Mouse (Mus musculus): Measurements from ENCODE around the gene Rhou. TPM values are rescaled to one million over a fixed set of nuclear protein-coding genes. Genes with fewer than 3 reads are reported as not detected.
A peak's percentile ranks its signal among the peaks of the same experiment; 100 is the strongest.
"Not testable (repeated sequence)": the region's sequence is repeated elsewhere in the genome, so short reads cannot be mapped to it uniquely, and the experiment has no call there.

Gene Rhou
- total RNA-seq (2021), result 1 to 10 TPM; 6.3 to 8.9 TPM
- long read RNA-seq, experiment 1, transcript Rhou-201 (3 exons, 3,371 nt), result major isoform, 5 of 6 reads
- long read RNA-seq, experiment 1, partial matches to known transcripts, result 0 of 6 reads
- long read RNA-seq, experiment 1, other reads (novel, unspliced or antisense), result 1 of 6 reads
- long read RNA-seq, experiment 2, transcript Rhou-201 (3 exons, 3,371 nt), result major isoform, 5 of 6 reads
- long read RNA-seq, experiment 2, partial matches to known transcripts, result 0 of 6 reads
- long read RNA-seq, experiment 2, other reads (novel, unspliced or antisense), result 1 of 6 reads

DNA sequence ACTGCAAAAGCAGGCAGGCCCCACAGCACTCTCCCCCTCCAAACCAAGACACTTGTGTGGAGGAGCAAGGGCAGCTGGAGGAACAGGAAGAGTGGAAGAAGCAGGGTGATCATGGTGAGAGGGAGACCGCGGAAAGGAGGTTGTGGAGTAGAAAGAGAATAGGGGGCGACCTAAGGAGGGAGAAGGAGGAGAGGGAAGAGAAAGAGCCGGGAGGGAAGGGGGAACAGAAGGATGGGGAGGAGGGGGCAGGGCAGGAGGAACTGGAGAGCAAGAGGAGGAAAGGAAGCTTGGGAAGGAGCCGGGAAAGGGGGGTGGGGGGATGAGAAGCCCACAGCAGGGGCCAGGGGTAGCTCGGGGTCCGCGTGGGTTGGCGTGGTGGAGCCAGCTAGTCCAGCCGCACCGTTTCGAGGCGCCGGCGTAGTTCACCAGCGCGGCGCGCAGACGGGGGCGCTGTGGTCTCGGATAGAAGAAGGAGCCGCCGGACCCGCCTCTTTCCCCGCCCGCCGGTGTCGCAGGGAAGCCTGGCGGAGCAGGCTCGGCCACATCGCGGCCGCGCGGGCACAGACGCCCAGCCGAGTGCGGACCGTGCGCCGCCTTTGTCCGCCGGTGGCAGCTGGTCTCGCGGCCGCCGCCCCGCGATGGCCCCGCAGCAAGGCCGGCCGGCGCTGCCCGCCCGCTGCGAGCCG, at the start of gene Rhou:
Gene Rhou, plus strand, starts transcription at position 622 of the 686 bp plus-strand sequence.
- peak; percentile 93 to 95 for DNase-seq

DNA sequence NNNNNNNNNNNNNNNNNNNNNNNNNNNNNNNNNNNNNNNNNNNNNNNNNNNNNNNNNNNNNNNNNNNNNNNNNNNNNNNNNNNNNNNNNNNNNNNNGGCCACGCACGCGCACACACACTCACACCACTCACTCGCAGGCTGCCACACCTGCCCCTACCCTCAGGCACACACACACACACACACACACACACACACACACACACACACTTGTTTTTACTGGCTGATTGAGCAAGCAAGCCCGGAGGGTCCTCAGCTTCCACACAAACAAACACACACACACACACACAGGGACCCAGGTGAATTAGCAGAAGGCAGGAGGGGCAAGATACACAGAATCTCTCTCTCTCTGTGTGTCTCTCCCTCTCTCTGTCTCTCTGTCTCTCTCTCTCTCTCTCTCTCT, 41.1 kb upstream of the Rhou start:
- peak; percentile 0 to 6 for DNase-seq

DNA sequence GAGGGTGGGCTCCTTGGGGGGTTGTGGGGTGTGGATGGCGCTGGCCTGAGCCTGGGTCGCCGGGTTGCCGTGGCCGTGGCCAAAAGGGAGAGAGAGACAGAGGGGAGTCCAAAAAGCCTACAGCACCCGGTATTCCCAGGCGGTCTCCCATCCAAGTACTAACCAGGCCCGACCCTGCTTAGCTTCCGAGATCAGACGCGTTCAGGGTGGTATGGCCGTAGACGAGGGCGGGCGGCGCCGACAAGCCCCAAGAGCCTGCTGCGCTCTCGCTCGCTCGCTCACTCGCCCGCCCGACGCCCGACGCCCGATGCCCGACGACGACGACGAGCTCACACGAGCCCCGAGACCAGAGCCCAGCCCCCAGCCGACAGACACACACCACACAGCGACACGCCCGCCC, 30.2 kb upstream of the Rhou start:
- DNase-seq, result not testable (repeated sequence)

DNA sequence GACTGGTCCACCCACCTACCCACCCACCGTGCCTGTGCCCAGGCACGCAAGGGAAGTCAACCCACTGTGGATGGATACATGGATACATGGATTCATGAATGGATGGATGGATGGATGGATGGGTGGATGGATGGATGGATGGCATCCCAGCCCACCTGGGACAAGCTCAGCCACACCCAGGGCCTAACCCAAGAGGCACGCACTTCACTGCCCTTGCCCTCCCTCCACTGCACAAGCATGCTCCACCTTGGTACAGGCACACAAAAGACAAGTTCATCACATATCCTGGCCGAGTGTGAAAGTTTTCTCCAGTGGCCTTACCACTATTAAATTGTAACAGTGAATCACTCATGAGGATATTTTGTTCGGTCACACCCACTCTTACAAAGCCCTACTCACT, 29.5 kb upstream of the Rhou start:
- DNase-seq, result no peak

GRCm38 (mm10) chr8:123624702-123625101, 29.0 kb upstream of the Rhou start:
- no peak for DNase-seq

- DNase-seq, result no peak
Observed at GRCm38 (mm10) chr8:123625717-123626116, 28.0 kb upstream of the Rhou start.

GRCm38 (mm10) chr8:123627410-123628147, 26.1 kb upstream of the Rhou start:
- no peak for DNase-seq

GRCm38 (mm10) chr8:123628253-123628967, 25.3 kb upstream of the Rhou start:
- DNase-seq, result peak; percentile 51 to 81

DNA sequence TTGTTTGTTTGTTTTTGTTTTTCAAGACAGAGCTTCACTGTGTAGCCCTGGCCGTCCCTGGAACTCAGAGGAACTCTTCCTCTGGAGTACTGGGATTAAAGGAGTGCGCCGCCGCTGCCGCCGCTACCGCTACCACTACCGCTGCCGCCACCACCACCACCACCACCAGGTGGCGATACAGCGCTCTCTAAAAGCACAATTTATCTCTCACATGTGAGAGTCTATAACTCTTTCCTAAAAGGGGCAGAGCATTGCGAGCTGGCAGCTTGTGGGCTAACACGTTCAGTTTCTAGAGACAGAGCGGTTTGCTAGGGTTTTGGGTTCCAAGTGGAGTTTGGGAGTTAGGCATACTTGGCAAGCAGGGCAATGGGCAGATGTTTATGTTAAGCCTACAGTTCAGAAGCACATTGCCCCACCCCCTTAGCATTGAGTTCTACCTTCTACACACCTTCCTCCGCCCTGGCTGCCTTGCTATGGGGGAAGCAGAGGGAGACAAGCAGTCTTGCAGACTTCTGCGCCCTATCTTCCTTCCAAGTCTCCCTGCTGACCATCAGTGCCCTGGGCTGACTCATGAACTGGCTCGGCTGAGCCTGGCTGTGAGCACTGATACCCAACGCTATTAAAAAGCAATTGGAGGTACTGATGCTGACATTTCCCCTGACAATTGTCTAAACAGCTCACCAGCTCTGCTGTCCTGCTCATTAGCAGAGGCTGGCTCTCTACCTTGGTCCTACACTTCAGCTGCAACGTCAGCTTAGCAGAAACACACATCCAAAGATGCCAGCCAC, 24.6 kb upstream of the Rhou start:
- peak; percentile 67 to 88 for DNase-seq

DNA sequence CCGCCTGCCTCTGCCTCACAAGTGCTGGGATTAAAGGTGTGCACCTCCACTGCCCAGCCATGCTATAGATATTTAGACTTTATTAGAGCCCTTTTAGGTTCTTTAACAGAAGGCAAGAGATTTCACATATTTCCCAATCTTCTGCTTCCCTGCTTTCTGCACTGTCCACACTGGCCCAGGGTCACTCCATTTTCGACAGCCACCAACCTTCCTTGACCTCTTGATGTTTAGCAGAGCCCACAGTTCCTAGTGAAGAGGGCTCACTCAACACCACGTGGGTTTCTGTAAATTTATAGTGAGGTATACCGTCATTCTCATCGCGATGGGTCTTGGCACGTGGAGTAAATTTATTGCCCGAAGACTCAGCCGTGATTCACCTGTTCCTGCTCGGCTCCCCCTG, 23.7 kb upstream of the Rhou start:
- no peak for DNase-seq

GRCm38 (mm10) chr8:123630841-123631251, 22.9 kb upstream of the Rhou start:
- DNase-seq, result no peak

DNA sequence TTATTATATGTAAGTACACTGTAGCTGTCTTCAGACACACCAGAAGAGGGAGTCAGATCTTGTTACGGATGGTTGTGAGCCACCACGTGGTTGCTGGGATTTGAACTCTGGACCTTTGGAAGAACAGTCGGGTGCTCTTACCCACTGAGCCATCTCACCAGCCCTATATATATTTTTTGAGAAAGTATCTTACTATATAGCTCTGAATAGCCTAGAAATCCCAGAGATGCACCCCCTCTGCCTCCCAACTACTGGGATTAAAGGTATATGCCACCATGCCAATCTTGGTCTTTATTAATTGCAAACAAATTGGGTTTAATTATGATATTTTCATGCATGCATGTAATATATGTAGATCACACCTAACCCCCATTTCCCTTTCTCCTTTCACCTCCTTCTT, 22.0 kb upstream of the Rhou start:
- DNase-seq, result not testable (repeated sequence)

DNA sequence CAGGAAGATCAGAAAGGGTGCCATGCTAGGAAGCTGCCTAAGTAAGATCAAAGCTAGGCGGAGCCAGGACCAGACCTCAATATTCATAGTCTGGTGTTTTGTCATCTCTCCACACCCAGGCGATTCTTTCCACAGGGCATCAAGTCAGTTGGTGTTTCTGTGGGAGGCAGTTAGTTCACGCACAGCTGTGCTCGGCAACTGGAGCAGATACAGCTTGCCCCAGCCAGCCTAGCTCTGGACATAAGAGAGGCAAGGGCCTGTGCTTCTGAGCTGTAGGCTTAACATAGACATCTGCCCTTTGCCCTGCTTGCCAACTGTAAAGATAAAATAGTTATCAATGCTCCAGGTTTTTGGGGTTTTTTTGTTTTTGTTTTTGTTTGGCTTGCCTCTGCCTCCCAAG, 21.5 kb upstream of the Rhou start:
- no peak for DNase-seq

DNA sequence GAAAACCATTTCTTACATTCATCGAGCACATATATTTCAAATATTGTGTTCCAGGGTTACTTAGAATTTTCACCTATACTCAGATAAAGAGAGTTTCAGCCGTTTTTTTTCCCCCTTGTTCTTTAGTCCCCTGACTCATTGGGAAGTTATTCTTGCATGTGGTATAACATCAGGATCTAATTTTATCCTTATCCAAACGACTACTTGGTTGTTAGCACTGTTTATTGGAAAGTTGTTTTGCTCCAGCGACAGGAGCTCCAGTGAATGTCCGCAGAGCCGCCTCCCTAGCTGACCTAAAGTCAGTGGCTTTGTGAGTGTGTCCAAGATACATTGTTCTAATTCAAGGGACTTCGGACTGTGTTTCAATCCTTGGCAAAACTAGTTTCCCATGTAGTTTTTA, 19.9 kb upstream of the Rhou start:
- no peak for DNase-seq

DNA sequence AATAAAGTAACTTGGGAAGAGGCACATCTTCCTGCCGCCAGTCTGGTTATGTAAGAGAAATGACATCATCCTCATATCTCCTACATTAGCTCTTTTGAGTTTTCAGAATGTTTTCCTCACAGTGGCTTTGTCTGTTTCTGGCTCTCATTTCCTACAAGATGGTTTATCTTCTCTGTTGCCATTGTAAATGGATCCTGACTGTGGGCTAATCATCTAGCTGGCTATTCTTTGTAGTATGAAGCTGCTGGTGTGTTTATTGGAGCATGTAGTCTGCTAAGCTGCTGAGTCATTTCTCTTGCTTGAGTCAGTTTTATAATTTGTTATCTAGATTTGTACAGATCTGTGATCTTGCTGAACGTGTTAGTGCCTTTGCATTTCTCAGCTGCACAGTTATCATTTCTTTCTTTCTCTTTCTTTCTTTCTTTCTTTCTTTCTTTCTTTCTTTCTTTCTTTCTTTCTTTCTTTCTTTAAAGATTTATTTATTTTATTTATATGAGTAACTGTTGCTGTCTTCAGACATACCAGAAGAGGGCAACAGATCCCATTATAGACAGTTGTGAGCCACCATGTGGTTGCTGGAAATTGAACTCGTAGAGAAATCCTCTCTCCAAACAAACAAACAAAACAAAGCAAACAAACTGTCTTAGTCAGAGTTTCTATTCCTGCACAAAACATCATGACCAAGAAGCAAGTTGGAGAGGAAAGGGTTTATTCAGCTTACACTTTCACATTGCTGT, 19.2 kb upstream of the Rhou start:
- DNase-seq, result no peak

DNA sequence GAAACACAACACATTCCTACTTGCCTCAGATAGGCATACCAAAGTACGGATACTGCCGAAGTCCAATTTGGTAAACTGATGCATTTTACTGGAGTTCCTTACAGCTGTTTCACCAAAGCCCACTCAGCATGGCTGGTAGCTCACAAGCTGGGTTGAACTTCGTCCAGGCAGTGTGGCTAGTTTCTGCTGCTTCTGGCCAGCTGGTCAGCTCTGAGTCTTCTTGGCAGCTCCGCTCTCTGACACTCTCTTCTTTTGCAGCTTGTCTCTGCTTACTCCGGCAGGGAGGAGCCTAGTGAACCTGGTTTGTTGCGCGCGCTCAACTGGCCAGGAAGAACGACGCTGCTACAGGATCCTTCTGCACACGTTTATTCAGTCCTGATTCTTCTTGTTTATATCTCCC, 18.1 kb upstream of the Rhou start:
- DNase-seq, result no peak

GRCm38 (mm10) chr8:123643330-123644051, 10.2 kb upstream of the Rhou start:
- DNase-seq, result peak; percentile 59 to 85

DNA sequence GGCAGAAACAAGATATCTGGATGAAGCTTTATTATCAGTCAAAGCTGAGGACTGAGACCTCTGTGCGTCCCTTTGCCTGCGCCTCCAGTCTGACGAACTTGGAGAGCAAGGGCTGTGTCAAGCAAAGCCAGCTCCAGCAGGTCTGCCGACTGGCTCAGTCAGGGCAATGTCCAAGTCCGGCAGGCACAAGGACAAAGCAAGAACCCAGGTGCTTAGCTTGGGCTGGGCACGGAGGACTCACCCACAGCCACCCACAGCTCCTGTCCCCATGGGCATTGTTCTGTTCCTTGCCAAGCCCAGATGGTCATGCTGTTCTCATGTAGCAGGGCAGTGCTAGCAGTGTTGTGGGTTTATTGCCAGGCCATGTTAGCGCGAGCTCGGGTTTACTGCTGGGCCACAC, 8.5 kb upstream of the Rhou start:
- DNase-seq, result no peak

GRCm38 (mm10) chr8:123648245-123649170, 5.2 kb upstream of the Rhou start:
- peak; percentile 58 to 75 for DNase-seq

Data from heart, adult 18-20 months (tissue).